Mouse (Mus musculus) left cerebral cortex, adult 9 months (tissue): ENCODE measurements at regions not wholly inside any gene's neighbourhood (a gene's known extent, or its start where the extent isn't known, plus 50 kb on each side); places are given as distances from the start of the nearest gene placed in this dataset.

ENCODE experiments used
- DNase-seq, 2 experiments: peaks; one replicate each; pipeline ENCODE4 v3.0.0; 2022; ENCODE audit warnings: low spot score in 2 of 2

DNA sequence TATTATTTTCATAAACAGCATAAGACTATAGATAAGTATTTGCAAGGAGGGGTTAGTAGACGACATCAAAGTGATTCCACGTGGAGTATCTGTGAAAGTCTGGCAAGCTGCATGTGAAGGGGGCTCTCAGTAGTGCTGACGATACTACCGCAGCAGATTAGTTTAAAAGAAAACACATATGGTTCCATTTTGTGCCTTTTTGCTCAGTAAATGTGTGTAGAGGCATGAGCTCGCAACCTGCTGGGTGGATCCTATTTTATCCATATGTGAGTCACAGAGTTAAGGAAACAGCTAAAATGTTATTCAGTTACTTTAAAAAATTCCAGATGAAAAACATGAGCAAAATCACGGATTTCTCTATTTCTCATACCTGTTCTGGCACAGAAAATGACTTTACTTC is 325.4 kb downstream of the Tfec start:
- peak in 1 of 2 experiments; percentile 30 for DNase-seq

DNA sequence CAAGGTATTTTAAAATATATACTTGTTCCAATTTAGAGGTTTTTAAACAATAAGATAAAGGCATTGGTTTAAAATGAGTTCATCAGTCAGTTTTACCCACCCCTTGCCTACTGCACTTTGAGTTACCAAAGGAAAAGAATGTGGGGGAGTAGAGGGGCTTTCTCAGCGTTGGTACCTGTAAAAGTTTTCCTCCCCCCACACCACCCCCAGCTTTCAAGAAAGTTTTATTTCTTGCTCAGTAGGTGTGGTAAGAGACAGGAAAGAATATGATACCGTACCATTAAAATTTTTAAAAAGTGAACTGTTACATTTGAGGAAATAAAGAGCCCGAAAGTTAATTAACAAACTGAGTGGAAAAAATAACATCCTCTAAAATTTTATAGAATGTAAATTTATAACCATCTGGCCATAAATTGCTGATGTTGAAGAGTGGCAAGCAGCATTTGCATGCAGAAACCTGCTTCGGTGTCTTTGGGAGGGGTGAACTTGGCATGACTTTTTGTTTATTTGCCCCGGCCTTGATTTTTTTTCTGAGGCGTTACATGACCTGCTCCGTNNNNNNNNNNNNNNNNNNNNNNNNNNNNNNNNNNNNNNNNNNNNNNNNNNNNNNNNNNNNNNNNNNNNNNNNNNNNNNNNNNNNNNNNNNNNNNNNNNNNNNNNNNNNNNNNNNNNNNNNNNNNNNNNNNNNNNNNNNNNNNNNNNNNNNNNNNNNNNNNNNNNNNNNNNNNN is 346.1 kb downstream of the Tfec start:
- DNase-seq: no peak

DNA sequence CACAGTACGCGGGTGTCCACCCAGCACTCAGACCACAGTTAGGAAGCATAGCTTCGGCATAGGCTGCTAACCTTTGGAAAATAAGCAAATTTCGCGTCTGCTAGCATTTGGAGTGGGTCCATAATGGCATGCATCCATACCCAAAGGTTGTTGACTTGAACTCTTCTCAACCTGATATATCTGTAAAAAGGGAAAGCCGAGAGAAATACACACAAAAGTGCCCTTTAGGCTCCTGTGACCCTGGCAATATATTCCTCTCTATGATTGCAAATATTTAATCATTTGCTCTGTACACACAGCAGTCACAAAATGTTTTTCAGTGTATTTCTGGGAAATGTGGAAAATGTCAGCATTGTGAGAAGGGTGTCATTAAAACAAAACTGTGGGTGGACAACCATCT is 347.1 kb downstream of the Tfec start:
- no peak for DNase-seq

DNA sequence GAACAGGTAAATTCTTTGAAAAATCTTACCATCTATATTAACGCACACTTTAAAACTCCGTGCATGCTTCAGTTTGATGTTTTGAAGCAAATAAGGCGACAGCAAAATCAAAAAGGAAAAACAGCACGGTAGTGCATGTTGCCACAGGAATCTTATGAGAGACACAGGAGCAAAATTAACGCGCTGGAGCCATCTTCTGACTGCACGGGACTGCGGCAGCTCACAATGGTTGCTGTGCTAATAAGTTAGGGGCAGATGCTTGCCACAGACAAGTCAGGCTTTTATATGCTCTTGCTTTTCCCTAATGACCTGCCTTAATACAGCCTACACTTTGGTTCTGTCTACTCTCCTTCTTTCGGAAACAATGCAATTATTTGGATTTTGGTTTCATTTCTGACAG is 347.8 kb downstream of the Tfec start:
- DNase-seq: peak in 1 of 2 experiments; percentile 41

DNA sequence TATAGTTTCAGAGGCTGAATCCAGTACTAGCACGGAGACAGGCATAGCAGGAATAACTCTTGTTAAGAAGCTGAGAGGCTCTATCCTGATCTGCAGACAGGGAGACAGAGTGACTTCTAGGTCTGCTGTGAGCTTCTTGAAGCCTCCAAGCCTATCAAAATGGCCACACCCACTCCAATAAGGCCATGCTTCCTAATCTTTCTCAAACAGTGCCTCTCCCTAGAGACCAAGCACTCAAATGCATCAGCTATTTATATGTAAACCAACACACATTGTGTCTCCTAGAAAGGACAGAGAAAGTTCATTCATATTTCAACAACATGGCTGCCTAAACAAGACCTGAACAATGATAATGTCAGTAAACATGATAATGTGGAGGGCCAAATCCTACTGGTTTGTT is 384.2 kb downstream of the Tfec start:
- no peak for DNase-seq

DNA sequence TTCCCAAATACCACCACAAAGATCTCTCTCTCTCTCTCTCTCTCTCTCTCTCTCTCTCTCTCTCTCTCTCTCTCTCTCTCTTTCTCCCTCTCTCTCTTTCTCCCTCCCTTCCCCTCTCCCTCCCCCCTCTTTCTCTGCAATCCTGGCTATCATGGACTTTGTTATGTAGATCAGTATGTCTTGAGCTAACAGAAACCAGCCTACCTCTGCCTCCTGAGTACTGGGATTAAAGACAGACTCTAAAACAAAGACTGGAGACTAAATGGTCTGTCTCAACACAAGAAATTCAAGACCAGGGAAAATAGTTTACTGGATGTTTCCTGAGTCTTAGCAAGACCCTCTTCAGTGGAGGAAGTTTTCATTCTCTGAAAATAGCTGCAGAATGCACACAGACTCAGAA is 384.7 kb downstream of the Tfec start:
- DNase-seq: no peak

DNA sequence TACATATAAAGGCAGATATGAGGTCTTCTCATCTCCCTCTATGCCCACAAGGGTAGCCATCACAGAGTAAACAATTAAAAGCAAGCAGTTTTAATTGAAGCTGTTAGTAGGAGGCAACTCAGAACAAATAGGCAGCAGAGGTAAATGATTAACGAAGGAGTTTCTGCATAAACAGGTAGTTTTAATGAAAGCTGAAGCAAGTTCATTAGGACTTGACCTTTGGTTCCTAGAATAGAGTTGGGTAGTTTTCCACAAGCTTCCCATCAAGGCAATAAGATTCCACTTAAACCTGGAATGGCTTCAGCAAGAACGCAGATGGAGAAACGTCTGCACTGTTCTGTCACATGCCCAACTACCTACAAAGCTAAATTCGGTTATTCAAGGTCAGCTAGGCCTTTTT is 394.4 kb downstream of the Tfec start:
- no peak for DNase-seq

DNA sequence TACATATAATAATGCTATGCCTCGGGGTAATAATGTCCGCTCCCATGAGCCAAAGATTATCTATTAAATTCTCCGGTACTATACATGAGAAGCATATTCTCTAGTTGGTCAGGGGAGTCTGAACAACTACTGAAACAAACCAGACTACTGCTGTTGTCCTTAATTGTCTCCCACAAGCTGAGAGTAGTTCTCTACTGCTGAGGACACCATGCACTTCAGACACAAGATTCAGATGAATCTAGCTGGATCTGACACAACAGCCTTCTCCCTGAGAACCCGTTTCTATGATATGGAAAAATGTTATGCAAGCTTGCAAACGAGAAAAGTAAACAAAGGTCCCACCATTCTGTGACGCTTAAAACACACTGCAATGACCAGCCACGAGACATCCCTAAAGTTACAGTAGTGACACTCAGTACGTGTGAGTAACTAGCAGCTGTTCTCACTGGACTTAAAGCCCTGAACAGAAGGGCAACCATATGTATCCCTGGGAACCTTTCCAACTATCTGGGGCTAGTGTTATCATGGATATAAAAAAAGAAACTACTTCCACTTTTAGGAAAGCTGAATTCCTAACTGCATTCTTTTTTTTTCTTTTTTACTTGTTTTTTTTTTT is 411.1 kb downstream of the Tfec start:
- peak; percentile 39 to 72 for DNase-seq

DNA sequence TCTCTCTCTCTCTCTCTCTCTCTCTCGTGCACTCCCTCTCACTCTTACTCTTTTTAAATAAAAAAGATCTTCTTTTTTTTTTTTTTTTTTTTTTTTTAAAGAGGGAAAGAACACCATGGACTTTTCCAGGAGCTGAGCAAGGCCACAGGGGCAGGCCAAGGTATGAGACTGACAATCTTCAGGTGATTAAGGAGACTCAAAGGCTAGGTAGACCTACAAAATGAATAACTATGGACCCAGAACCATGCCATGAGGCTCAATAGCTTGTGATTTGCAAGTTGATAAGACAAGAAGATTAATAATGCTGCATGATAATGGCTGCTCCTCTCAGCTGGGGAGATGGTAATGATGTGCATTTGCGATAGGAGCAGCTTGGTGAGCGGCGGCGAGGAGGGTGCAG is 414.9 kb downstream of the Tfec start:
- DNase-seq: no peak

DNA sequence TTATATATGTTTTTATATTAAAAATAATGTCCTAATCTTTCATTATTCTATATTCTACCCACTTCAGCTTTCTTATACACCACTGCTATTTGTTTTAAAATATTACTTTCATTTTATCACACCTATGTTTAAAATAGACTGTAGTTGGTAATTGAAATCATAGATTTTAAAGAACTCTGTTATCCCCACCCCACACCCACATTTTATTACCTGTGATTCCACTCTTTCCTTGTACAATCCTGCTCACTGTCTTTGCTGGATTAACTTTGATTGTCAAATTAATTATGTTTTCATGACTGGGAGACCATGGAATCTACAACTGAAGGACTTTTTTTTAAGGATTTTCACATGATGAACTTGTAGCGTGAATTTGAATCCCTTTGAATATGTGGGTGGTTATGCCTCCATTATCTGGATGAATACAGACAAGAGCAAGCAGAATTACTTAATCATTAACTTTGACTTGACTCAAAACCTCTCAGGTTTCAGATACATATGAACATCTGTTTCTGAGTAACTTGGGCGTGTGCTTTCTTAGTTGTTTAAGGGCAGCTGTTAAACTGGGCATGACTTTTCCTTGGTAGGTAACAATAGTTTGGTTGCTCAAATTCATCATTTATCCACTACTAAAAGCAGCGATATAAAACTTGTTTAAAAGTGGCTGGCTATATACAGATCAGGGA is 429.4 kb downstream of the Tfec start:
- no peak for DNase-seq

DNA sequence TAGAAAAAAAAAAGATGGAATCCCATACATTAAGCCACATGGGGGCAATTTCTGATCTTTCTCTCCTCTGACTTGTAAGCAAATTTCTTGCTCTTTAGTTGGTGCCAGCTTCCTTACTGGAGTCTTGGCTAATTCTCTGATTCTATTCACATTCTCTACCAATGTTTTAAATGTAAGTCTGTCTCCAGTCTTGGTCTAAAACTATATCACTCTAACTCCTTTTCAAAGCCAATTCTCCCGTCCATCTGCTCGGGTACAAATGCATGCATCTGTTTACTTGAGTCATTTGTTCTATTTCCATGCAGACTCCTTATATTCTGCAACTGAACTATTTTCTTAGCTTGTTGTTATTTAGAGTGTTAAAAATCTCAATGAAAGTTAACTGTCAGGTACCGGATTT is 440.0 kb downstream of the Tfec start:
- peak in 1 of 2 experiments; percentile 24 for DNase-seq
